Mouse (Mus musculus) limb, embryonic 11.5 days (tissue): ENCODE results near the gene Akap8. TPM values are rescaled to one million over a fixed set of nuclear protein-coding genes. Genes with fewer than 3 reads are reported as not detected.

ENCODE experiments used
- ATAC-seq: fragments of 200-750 bp; cut with Nextera tagmentation; 2 replicates; pipeline ENCODE4 v1.8.0; 2017; ENCODE audit warnings: low read depth; ENCODE audit not compliant: insufficient number of reproducible peaks, low FRiP score, low TSS enrichment
- DNase-seq: peaks from one replicate; pipeline ENCODE4 v3.0.0-alpha.2; 2015; ENCODE audit warnings: low spot score
- H3K27ac ChIP-seq: fragments of 300-500 bp; sonication (generic); replicated peaks from 2 replicates; pipeline ENCODE4 v1.5.1; 2014; ENCODE audit warnings: low read depth, mild to moderate bottlenecking, low read length
- H3K27me3 ChIP-seq: fragments of 300-500 bp; sonication (generic); 2 replicates; pipeline ENCODE4 v1.6.1; 2014; ENCODE audit warnings: mild to moderate bottlenecking, low read length, mixed read lengths; ENCODE audit not compliant: control insufficient read depth, insufficient read depth
- H3K36me3 ChIP-seq: fragments of 300-500 bp; sonication (generic); 2 replicates; pipeline ENCODE4 v1.6.1; 2014; ENCODE audit warnings: mild to moderate bottlenecking, low read length, moderate library complexity, mixed read lengths; ENCODE audit not compliant: control insufficient read depth, insufficient read depth
- H3K4me1 ChIP-seq: fragments of 300-500 bp; sonication (generic); 2 replicates; pipeline ENCODE4 v1.6.1; 2014; ENCODE audit warnings: low read length, mixed read lengths; ENCODE audit not compliant: control insufficient read depth, insufficient read depth
- H3K4me2 ChIP-seq: fragments of 300-500 bp; sonication (generic); 2 replicates; pipeline ENCODE4 v1.6.1; 2014; ENCODE audit warnings: low read depth, mild to moderate bottlenecking, moderate library complexity; ENCODE audit not compliant: severe bottlenecking
- H3K4me3 ChIP-seq: fragments of 300-500 bp; sonication (generic); 2 replicates; pipeline ENCODE4 v1.5.1; 2014; ENCODE audit warnings: low read depth, low read length
- H3K9ac ChIP-seq: fragments of 300-500 bp; sonication (generic); 2 replicates; pipeline ENCODE4 v1.6.1; 2014; ENCODE audit warnings: mild to moderate bottlenecking, low read length
- H3K9me3 ChIP-seq: fragments of 300-500 bp; sonication (generic); 2 replicates; pipeline ENCODE4 v1.6.1; 2016; ENCODE audit warnings: low read length; ENCODE audit not compliant: control insufficient read depth
- WGBS: fragments of 180-500 bp; shearing (Covaris S2); extraction: QIAGEN DNeasy Blood & Tissue Kit; methylation state at CpG from one replicate; pipeline ENCODE4 v1.1.7; 2014; 5-methylcytosine and 5-hydroxymethylcytosine counted together
- polyA plus RNA-seq: library from polyadenylated mRNA; unstranded; fragments of >200 nt; fragmentation: Nextera tagmentation; extraction: Ambion mirVana; gene quantifications from 2 replicates; pipeline ENCODE4 v1.2.1, GENCODE M21; 2014

Akap8 gene
- polyA plus RNA-seq, 1 experiment from 2014 or later: 62.7 TPM

GRCm38 (mm10) chr17:32317032-32317431, 4.0 kb downstream of the Akap8 start:
- 94% methylated on average over 8 of the region's 8 CpGs for WGBS
- ATAC-seq (no peak), DNase-seq (no peak)
- no peaks in the 10 kb centered on the region for H3K9me3 ChIP-seq
- peaks cover 46% of the 10 kb centered on the region for H3K36me3 ChIP-seq
- H3K4me1 ChIP-seq: peaks cover 6% of the 10 kb centered on the region
- H3K4me2 ChIP-seq: no peak overlapping the region
- no peak overlapping the region for H3K27ac ChIP-seq
- H3K27me3 ChIP-seq: no peaks in the 10 kb centered on the region
- no peak overlapping the region for H3K4me3 ChIP-seq
- no peak overlapping the region for H3K9ac ChIP-seq

GRCm38 (mm10) chr17:32315560-32315959, 5.5 kb downstream of the Akap8 start:
- Histone ChIP-seq H3K9me3 (no peaks in the 10 kb centered on the region), H3K4me3 (no peak overlapping the region), H3K27me3 (no peaks in the 10 kb centered on the region), H3K4me2 (no peak overlapping the region), H3K9ac (no peak overlapping the region), H3K36me3 (peaks cover 57% of the 10 kb centered on the region), H3K4me1 (peaks cover 5% of the 10 kb centered on the region; the same call in 1 of the 2 replicates), H3K27ac (no peak overlapping the region)
- DNase-seq (no peak), ATAC-seq (no peak)
- WGBS: 92% methylated on average over 5 of the region's 5 CpGs

GRCm38 (mm10) chr17:32313892-32314291, 7.1 kb downstream of the Akap8 start:
- Histone ChIP-seq H3K9me3 (no peaks in the 10 kb centered on the region), H3K4me2 (no peak overlapping the region), H3K27ac (no peak overlapping the region), H3K4me1 (peaks cover under 1% of the 10 kb centered on the region; the same call in 1 of the 2 replicates), H3K4me3 (no peak overlapping the region), H3K36me3 (peaks cover 63% of the 10 kb centered on the region), H3K27me3 (no peaks in the 10 kb centered on the region), H3K9ac (no peak overlapping the region)
- ATAC-seq (no peak), DNase-seq (no peak)
- WGBS: 87% methylated on average over 5 of the region's 5 CpGs

GRCm38 (mm10) chr17:32312801-32313200, 8.2 kb downstream of the Akap8 start:
- no peak overlapping the region for H3K27ac ChIP-seq
- ATAC-seq: no peak
- H3K4me1 ChIP-seq: no peaks in the 10 kb centered on the region
- no peak overlapping the region for H3K9ac ChIP-seq
- no peaks in the 10 kb centered on the region for H3K9me3 ChIP-seq
- no peaks in the 10 kb centered on the region for H3K27me3 ChIP-seq
- no peak overlapping the region for H3K4me3 ChIP-seq
- WGBS: 98% methylated on average over 8 of the region's 8 CpGs
- H3K4me2 ChIP-seq: no peak overlapping the region
- no peak for DNase-seq
- peaks cover 63% of the 10 kb centered on the region for H3K36me3 ChIP-seq

- Histone ChIP-seq H3K36me3 (peaks cover 50% of the 10 kb centered on the region), H3K27me3 (no peaks in the 10 kb centered on the region), H3K4me3 (no peak overlapping the region), H3K4me1 (no peaks in the 10 kb centered on the region), H3K27ac (no peak overlapping the region), H3K9me3 (no peaks in the 10 kb centered on the region), H3K9ac (no peak overlapping the region), H3K4me2 (no peak overlapping the region)
- WGBS: 94% methylated on average over 4 of the region's 4 CpGs
- ATAC-seq: no peak
- no peak for DNase-seq
Measured at GRCm38 (mm10) chr17:32307963-32308362, 13.1 kb downstream of the Akap8 start.

- Histone ChIP-seq H3K4me1 (no peaks in the 10 kb centered on the region), H3K4me2 (no peak overlapping the region), H3K27me3 (no peaks in the 10 kb centered on the region), H3K9ac (no peak overlapping the region), H3K4me3 (no peak overlapping the region), H3K27ac (no peak overlapping the region), H3K9me3 (no peaks in the 10 kb centered on the region), H3K36me3 (no peaks in the 10 kb centered on the region)
- ATAC-seq (no peak), DNase-seq (no peak)
- WGBS: 97% methylated on average over 1 of the region's 1 CpGs
Measured at GRCm38 (mm10) chr17:32298125-32298524, 22.9 kb downstream of the Akap8 start.

- Histone ChIP-seq H3K9me3 (no peaks in the 10 kb centered on the region), H3K27ac (no peak overlapping the region), H3K4me2 (no peak overlapping the region)
Measured at GRCm38 (mm10) chr17:32295901-32296300, 25.1 kb downstream of the Akap8 start.

GRCm38 (mm10) chr17:32295160-32295559, 25.9 kb downstream of the Akap8 start:
- H3K9me3 ChIP-seq: no peaks in the 10 kb centered on the region
- ATAC-seq: no peak
- no peak for DNase-seq

More at GRCm38 (mm10) chr17:32295901-32296300, 25.1 kb downstream of the Akap8 start:
- no peak overlapping the region for H3K4me3 ChIP-seq
- no peaks in the 10 kb centered on the region for H3K4me1 ChIP-seq
- no peaks in the 10 kb centered on the region for H3K27me3 ChIP-seq
- H3K9ac ChIP-seq: no peak overlapping the region
- no peaks in the 10 kb centered on the region for H3K36me3 ChIP-seq
- WGBS: 79% methylated on average over 2 of the region's 2 CpGs
- ATAC-seq (no peak), DNase-seq (no peak)

GRCm38 (mm10) chr17:32285138-32285670, 35.8 kb downstream of the Akap8 start:
- no peaks in the 10 kb centered on the region for H3K4me1 ChIP-seq
- H3K27ac ChIP-seq: peak overlapping the region; percentile 97; the same call in 1 of the 2 replicates
- 59% methylated on average over 6 of the region's 6 CpGs for WGBS

More at GRCm38 (mm10) chr17:32295160-32295559, 25.9 kb downstream of the Akap8 start:
- Histone ChIP-seq H3K4me2 (no peak overlapping the region), H3K4me3 (no peak overlapping the region), H3K4me1 (no peaks in the 10 kb centered on the region), H3K27ac (no peak overlapping the region), H3K36me3 (no peaks in the 10 kb centered on the region), H3K9ac (no peak overlapping the region), H3K27me3 (no peaks in the 10 kb centered on the region)
- 85% methylated on average over 4 of the region's 4 CpGs for WGBS

More at GRCm38 (mm10) chr17:32285138-32285670, 35.8 kb downstream of the Akap8 start:
- Histone ChIP-seq H3K4me3 (peak overlapping the region; percentile 86), H3K36me3 (no peaks in the 10 kb centered on the region), H3K9me3 (no peaks in the 10 kb centered on the region), H3K27me3 (no peaks in the 10 kb centered on the region), H3K4me2 (peak overlapping the region; percentile 43), H3K9ac (peak overlapping the region; percentile 96)
- no peak for ATAC-seq
- no peak for DNase-seq
